Mouse (Mus musculus): ENCODE results near the gene Gm21985. TPM values are rescaled to one million over a fixed set of nuclear protein-coding genes. Genes with fewer than 3 reads are reported as not detected.

The Gm21985 gene
- polyA plus RNA-seq, 1 experiment from 2014 or later = not detected

- Histone ChIP-seq H3K27me3 (ENCODE audit: insufficient read depth, poor library complexity, severe bottlenecking) (no peaks in the 10 kb centered on the region), H3K36me3 (no peaks in the 10 kb centered on the region), H3K27ac (no peak overlapping the region), H3K4me1 (peaks cover 9% of the 10 kb centered on the region; the same call in 1 of the 2 replicates), H3K4me3 (no peak overlapping the region), H3K9me3 (no peaks in the 10 kb centered on the region)
- DNase-seq (ENCODE audit: low spot score) = no peak
- 52% methylated on average over 10 of the region's 10 CpGs for WGBS
Observed at GRCm38 (mm10) chr2:112309161-112309600, 43.1 kb downstream of the Gm21985 start.

- Histone ChIP-seq H3K4me1 (0 out of 2 replicates have a peak, but pooled peaks cover 3% of the 10 kb centered on the region), H3K27me3 (ENCODE audit: insufficient read depth, poor library complexity, severe bottlenecking) (no peaks in the 10 kb centered on the region), H3K4me3 (no peak overlapping the region), H3K27ac (no peak overlapping the region), H3K36me3 (no peaks in the 10 kb centered on the region), H3K9me3 (no peaks in the 10 kb centered on the region)
- no peak for DNase-seq (ENCODE audit: low spot score)
- 91% methylated on average over 7 of the region's 7 CpGs for WGBS
Observed at GRCm38 (mm10) chr2:112315638-112316037, 49.5 kb downstream of the Gm21985 start.

GRCm38 (mm10) chr2:112318227-112318626 lies 52.1 kb downstream of the Gm21985 start:
- WGBS = 77% methylated on average over 2 of the region's 2 CpGs
- no peak overlapping the region for H3K27ac ChIP-seq
- H3K36me3 ChIP-seq = no peaks in the 10 kb centered on the region
- DNase-seq (ENCODE audit: low spot score) = no peak
- no peaks in the 10 kb centered on the region for H3K4me1 ChIP-seq
- no peaks in the 10 kb centered on the region for H3K27me3 ChIP-seq (ENCODE audit: insufficient read depth, poor library complexity, severe bottlenecking)
- no peaks in the 10 kb centered on the region for H3K9me3 ChIP-seq
- no peak overlapping the region for H3K4me3 ChIP-seq

- no peak overlapping the region for H3K27ac ChIP-seq
- 82% methylated on average over 7 of the region's 7 CpGs for WGBS
- no peak for DNase-seq (ENCODE audit: low spot score)
Observed at GRCm38 (mm10) chr2:112318905-112319304, 52.8 kb downstream of the Gm21985 start.

GRCm38 (mm10) chr2:112328069-112328777 lies 62.1 kb downstream of the Gm21985 start:
- Histone ChIP-seq H3K4me1 (peaks cover 7% of the 10 kb centered on the region), H3K27ac (no peak overlapping the region), H3K27me3 (ENCODE audit: insufficient read depth, poor library complexity, severe bottlenecking) (no peaks in the 10 kb centered on the region), H3K9me3 (no peaks in the 10 kb centered on the region), H3K36me3 (no peaks in the 10 kb centered on the region), H3K4me3 (no peak overlapping the region)
- DNase-seq (ENCODE audit: low spot score) = no peak
- WGBS = 71% methylated on average over 11 of the region's 11 CpGs

More at GRCm38 (mm10) chr2:112318905-112319304, 52.8 kb downstream of the Gm21985 start:
- H3K4me3 ChIP-seq = no peak overlapping the region
- H3K9me3 ChIP-seq = no peaks in the 10 kb centered on the region
- H3K4me1 ChIP-seq = no peaks in the 10 kb centered on the region
- no peaks in the 10 kb centered on the region for H3K36me3 ChIP-seq
- no peaks in the 10 kb centered on the region for H3K27me3 ChIP-seq (ENCODE audit: insufficient read depth, poor library complexity, severe bottlenecking)

GRCm38 (mm10) chr2:112332051-112332898 lies 66.2 kb downstream of the Gm21985 start:
- H3K36me3 ChIP-seq = peaks cover 19% of the 10 kb centered on the region
- peaks cover 7% of the 10 kb centered on the region for H3K4me1 ChIP-seq
- H3K27ac ChIP-seq = no peak overlapping the region
- no peak overlapping the region for H3K4me3 ChIP-seq
- WGBS = 49% methylated on average over 4 of the region's 4 CpGs
- H3K9me3 ChIP-seq = no peaks in the 10 kb centered on the region
- no peaks in the 10 kb centered on the region for H3K27me3 ChIP-seq (ENCODE audit: insufficient read depth, poor library complexity, severe bottlenecking)
- DNase-seq (ENCODE audit: low spot score) = no peak

- 90% methylated on average over 6 of the region's 6 CpGs for WGBS
- Histone ChIP-seq H3K27me3 (ENCODE audit: insufficient read depth, poor library complexity, severe bottlenecking) (no peaks in the 10 kb centered on the region), H3K27ac (no peak overlapping the region), H3K4me3 (no peak overlapping the region), H3K4me1 (peaks cover 1% of the 10 kb centered on the region), H3K9me3 (no peaks in the 10 kb centered on the region), H3K36me3 (peaks cover 39% of the 10 kb centered on the region)
- no peak for DNase-seq (ENCODE audit: low spot score)
Observed at GRCm38 (mm10) chr2:112337211-112337610, 71.1 kb downstream of the Gm21985 start.

GRCm38 (mm10) chr2:112339736-112340135 lies 73.6 kb downstream of the Gm21985 start:
- Histone ChIP-seq H3K4me1 (no peaks in the 10 kb centered on the region), H3K27ac (no peak overlapping the region), H3K9me3 (no peaks in the 10 kb centered on the region), H3K4me3 (no peak overlapping the region), H3K36me3 (peaks cover 39% of the 10 kb centered on the region), H3K27me3 (ENCODE audit: insufficient read depth, poor library complexity, severe bottlenecking) (no peaks in the 10 kb centered on the region)
- DNase-seq (ENCODE audit: low spot score) = no peak
- 89% methylated on average over 2 of the region's 2 CpGs for WGBS

- Histone ChIP-seq H3K27me3 (ENCODE audit: insufficient read depth, poor library complexity, severe bottlenecking) (no peaks in the 10 kb centered on the region), H3K4me3 (no peak overlapping the region), H3K27ac (no peak overlapping the region), H3K9me3 (no peaks in the 10 kb centered on the region), H3K4me1 (no peaks in the 10 kb centered on the region), H3K36me3 (peaks cover 43% of the 10 kb centered on the region)
- WGBS = 67% methylated on average over 3 of the region's 3 CpGs
- no peak for DNase-seq (ENCODE audit: low spot score)
Observed at GRCm38 (mm10) chr2:112341117-112341516, 75.0 kb downstream of the Gm21985 start.

- WGBS = 81% methylated on average over 3 of the region's 3 CpGs
- peaks cover 46% of the 10 kb centered on the region for H3K36me3 ChIP-seq
- H3K27ac ChIP-seq = no peak overlapping the region
- no peaks in the 10 kb centered on the region for H3K4me1 ChIP-seq
- no peaks in the 10 kb centered on the region for H3K9me3 ChIP-seq
- H3K27me3 ChIP-seq (ENCODE audit: insufficient read depth, poor library complexity, severe bottlenecking) = no peaks in the 10 kb centered on the region
- no peak overlapping the region for H3K4me3 ChIP-seq
- no peak for DNase-seq (ENCODE audit: low spot score)
Observed at GRCm38 (mm10) chr2:112348246-112348645, 82.1 kb downstream of the Gm21985 start.

GRCm38 (mm10) chr2:112353685-112354455 lies 87.8 kb downstream of the Gm21985 start:
- Histone ChIP-seq H3K4me1 (no peaks in the 10 kb centered on the region), H3K27ac (no peak overlapping the region), H3K27me3 (ENCODE audit: insufficient read depth, poor library complexity, severe bottlenecking) (no peaks in the 10 kb centered on the region), H3K36me3 (peaks cover 67% of the 10 kb centered on the region), H3K9me3 (no peaks in the 10 kb centered on the region), H3K4me3 (no peak overlapping the region)
- 85% methylated on average over 7 of the region's 7 CpGs for WGBS
- no peak for DNase-seq (ENCODE audit: low spot score)

GRCm38 (mm10) chr2:112359611-112360010 lies 93.5 kb downstream of the Gm21985 start:
- H3K27ac ChIP-seq = no peak overlapping the region
- H3K9me3 ChIP-seq = no peaks in the 10 kb centered on the region
- no peak overlapping the region for H3K4me3 ChIP-seq
- no peaks in the 10 kb centered on the region for H3K27me3 ChIP-seq (ENCODE audit: insufficient read depth, poor library complexity, severe bottlenecking)
- no peak for DNase-seq (ENCODE audit: low spot score)
- no peaks in the 10 kb centered on the region for H3K4me1 ChIP-seq
- peaks cover 88% of the 10 kb centered on the region for H3K36me3 ChIP-seq
- 93% methylated on average over 2 of the region's 2 CpGs for WGBS
